Mouse (Mus musculus) brain, adult 2 months (tissue): ENCODE measurements at regions not wholly inside any gene's neighbourhood (a gene's known extent, or its start where the extent isn't known, plus 50 kb on each side); places are given as distances from the start of the nearest gene placed in this dataset.

Source experiments
- DNase-seq: peaks from one replicate; pipeline ENCODE4 v3.0.0; 2011; ENCODE audit warnings: low read depth, low spot score

DNA sequence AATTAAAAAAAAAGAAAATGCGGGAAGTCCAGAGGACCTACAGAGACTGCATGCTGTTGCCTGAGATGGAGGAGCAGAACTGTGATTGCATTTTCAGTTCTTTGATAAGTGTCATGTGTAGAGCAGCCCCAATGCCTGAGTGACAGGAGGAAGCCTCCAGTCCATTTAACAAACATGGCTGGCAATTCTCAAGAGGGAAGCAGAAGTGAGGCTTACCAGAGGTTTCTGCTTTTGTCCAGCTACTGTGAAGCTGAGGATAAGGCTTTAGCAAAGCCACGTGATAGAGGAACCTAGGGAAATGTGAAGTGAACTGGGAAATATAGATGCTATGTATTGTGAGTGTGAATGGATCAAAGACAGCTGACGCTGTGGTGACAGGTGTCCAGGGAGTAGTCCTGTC is 56.6 kb downstream of the Sucnr1 start:
- DNase-seq = no peak

GRCm38 (mm10) chr3:60159865-60160264 is 78.2 kb downstream of the Sucnr1 start:
- no peak for DNase-seq

DNA sequence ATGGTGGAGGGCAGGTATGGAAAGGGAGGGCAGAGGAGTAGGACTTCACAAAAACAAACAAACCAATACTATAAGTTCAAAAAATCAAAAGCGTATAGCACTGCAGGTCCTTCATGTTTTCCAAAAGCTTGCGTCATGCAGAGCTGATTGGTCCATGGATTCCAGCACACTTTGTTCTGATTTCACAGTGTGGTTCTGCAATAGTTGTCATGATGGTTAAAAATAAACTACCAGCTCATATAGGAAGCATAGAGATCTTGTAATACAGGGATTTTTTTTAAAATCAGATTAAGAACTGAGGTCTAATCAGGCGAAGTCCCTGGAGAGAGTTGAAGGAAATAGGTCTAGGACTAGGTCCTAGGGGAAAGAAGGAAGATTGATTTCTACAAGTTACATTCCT is 86.0 kb downstream of the Sucnr1 start:
- no peak for DNase-seq

GRCm38 (mm10) chr3:60168135-60168926 is 86.7 kb downstream of the Sucnr1 start:
- DNase-seq = peak; percentile 11

DNA sequence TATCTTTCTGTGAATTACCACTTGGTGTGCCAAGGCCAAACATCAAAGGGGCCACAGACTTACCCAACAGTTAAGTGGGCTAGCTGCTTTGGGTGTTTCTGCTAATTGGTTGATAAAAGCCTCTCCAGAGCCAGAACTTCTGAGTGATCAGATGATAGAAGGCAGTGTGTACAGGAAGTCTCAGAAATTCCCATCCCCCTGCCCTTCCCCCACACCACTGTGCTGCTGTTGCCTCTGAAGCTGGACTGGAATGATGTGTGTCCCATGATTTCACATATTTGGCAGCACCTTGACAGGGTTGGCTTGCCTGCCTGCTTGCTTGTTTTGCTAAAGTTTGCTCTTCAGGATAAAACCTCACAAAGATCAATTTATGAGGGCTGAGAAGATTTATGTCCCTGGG is 87.9 kb downstream of the Sucnr1 start:
- no peak for DNase-seq

GRCm38 (mm10) chr3:60184481-60184880 is 102.8 kb downstream of the Sucnr1 start:
- no peak for DNase-seq

DNA sequence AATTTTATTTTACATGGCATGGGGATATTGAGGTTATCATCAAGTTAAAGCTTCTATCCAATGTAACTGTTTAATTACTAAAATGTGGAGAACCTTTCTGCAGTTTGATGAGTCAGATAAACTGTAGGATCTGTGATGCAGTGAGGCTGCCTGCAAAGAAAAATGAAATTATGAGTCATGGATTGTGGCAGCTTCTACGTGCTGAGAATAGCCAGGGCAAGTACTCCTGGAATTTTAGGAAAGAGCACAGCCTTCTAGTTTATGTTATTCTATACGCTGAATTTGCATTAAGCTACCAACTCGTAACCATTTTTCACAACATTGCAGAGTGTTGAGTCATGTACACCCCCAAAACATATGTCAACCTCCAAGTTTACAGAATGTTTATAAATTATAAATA is 114.4 kb downstream of the Sucnr1 start:
- peak; percentile 71 for DNase-seq

DNA sequence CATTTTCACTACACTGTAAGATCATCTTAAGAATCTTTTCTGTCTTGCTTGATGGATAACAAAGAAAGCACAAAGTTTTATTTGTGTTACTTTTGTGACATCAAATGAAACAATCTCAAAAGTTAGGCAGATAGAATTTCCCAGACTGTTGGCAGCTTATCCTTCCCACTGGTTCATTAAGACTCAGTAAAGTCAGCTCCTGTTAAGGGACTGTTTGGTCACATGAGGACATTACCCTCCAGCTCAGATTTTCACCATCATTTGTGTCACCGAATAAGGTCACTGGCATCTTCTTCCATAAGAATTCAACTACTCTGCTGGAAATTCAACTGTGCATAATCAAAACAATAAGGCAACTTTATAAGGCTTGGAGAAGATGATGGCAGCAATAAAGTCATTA is 126.3 kb downstream of the Sucnr1 start:
- DNase-seq = no peak

- no peak for DNase-seq
These were observed 137.3 kb downstream of the Sucnr1 start for GRCm38 (mm10) chr3:60218938-60219337.

DNA sequence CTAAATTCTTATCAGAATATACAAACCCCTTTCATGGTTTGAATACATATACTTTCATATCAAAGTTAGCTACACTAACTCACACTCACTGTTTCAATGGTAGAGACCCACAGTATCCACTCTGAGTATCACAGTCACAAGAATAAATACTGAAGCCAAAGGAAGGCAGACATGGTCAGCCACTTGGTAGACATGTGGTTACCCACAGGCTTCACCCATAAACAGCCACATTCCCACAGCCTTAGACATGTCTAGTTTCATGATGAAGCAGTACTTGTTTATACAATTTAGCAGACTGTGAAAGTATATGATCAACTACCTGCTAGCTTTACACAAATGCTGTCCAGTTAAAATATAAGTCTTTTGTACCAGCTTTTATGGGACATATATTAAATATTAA is 159.0 kb downstream of the Sucnr1 start:
- no peak for DNase-seq

- DNase-seq = no peak
These were observed 185.2 kb downstream of the Sucnr1 start for GRCm38 (mm10) chr3:60266666-60267415.

GRCm38 (mm10) chr3:60267416-60268174 is 185.9 kb downstream of the Sucnr1 start:
- no peak for DNase-seq

DNA sequence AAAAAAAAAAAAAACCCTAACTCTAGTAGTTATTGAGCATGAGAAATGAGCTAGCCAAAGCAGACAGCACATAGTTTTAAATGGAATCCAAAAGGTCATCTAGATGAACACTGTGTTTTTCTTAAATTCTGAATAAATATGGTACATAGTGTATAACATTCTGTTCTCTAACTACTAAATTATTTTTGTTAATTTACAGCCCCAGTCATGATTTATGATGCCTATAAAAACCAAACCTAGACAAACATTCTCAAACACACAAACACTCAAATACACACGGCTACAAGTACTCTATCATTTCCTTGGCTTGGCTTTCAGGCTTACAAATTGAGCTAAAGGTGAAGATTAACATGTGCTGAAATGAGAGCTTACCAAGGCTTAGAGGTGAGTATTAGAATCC is 188.8 kb downstream of the Sucnr1 start:
- no peak for DNase-seq

- DNase-seq = no peak
These were observed 192.1 kb downstream of the Sucnr1 start for GRCm38 (mm10) chr3:60273744-60274143.

- no peak for DNase-seq
These were observed 193.7 kb downstream of the Sucnr1 start for GRCm38 (mm10) chr3:60275249-60275838.

DNA sequence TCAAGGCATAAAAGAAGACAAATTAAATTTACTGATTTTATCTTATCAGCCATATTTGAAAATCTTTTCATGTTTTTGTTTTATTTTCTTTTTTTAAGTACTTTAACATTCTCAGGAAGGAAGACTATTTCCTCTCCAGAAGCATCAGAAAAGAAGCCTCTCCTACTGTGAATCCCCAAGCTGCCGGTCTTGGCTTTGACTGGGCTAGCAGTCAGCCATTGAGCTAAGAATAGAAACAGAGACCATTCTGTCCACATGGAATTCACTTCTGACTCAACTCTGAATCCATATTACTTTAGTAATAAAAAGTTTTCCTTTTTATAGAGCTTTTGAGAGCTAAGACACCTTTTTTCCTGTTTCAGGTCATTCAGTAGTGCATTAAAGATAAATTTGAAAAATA is 194.8 kb upstream of the Mbnl1 start:
- DNase-seq = no peak

DNA sequence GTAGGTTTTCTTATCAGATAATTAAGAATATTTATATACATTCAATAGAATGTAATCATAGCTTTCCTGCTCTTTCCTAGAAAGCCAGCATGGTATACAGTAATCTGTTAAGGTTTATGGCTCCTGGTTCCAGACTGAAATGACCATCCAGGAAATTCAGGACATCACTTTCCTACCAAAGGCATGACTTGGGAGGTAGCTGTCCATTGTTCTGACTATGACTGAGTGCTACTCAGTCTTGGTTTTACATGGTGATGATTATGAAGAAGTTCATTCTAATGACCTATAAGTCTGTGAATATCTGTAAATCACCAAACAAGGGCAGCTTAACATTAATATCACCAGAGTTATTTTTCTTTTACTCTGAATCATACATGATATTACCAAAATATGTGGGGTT is 191.4 kb upstream of the Mbnl1 start:
- DNase-seq = no peak

DNA sequence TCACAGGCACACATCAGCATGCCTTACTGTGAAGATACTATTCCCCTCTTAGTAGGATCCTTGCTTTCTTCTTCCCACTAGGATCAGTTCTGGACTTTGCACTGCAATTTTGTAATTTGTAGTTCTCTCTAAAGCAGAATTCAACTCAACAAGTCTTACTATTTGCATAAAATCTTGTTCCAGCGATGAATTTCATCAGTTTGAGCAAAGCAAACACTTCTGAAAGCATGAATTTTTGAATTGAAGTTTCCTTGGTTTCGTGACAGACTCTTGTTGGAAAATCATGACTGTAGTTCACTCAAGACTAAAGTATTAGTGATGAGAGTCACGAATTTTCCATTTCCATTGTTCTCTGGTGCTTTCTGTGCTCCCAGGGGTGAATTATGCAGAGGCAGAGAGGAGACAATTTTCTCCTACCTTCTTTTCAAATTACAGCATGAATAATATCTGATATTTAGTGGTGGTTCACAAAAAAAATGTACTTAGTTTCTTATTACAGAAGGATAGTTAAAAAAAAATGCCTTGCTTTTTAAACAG is 190.6 kb upstream of the Mbnl1 start:
- DNase-seq = peak; percentile 57

- DNase-seq = peak; percentile 84
These were observed 180.5 kb upstream of the Mbnl1 start for GRCm38 (mm10) chr3:60292142-60292541.

DNA sequence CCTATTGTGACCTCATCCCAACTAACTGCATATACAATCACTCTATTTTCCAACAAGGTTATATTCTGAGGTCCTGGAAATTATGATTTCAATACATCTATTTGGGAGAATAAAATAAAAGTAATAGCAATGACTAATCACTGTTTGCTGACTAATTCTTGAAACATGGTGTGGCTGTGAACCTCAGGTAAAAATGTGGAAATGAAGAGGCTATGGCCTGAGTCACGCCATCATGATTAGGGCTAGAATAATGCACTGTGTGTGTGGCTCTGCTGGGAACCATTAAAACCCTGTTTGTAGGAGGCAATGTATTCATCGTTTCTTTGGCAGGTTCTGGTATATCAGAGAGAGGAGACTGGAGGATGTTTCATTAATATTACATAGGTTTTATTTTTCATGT is 179.7 kb upstream of the Mbnl1 start:
- DNase-seq = no peak

GRCm38 (mm10) chr3:60305399-60305798 is 167.2 kb upstream of the Mbnl1 start:
- DNase-seq = no peak

DNA sequence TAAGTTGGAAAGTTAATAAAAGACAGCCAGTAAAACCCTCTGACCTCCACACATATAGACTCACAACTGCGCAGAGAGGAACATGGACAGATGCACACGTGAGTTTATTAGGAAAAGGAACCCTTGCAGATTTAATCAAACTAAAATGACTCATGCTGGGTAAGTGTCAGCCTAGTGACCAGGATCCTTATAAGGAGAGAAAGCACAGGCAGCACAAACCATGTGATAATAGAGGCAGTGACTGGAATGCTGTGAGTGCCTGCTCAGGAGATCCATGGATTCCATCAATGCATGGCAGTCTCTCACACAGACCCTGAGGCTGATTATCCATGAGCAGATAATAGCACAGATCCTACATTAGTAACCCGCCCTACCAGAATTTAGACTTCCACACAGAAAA is 162.2 kb upstream of the Mbnl1 start:
- no peak for DNase-seq
